In the genomic region with DNA sequence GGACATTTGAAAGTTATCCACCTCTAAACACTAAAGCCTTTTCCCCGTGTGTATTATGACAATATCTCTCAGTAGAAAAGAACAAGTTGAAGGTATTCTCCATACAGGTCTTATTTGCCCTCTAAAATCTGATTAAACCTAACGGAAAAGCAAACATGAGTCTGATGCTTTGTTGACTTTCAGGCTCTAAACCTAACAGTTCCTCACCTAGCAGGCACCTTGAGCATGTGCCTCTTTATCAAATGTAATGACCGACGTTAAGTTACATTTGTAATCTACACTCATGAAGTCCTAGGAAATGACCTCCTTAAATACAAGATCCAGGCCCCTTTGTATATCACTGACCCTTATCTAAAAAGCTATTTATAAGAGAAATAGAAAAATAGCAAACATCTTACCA, we compare ENCODE assay signal across 33 mouse cellular contexts.
"Had no signal": no experiment of that assay in that cellular context is flagged by ENCODE, and none has a peak within 500 bp of the region (broad histone marks: within the 10 kb centered on the region; RNA-seq: fewer than 3 reads in every experiment).

No protein-coding gene starts in this region.

- H3K4me2 ChIP-seq: heart, embryonic 11.5 days; heart, embryonic 12.5 days; heart, embryonic 13.5 days; heart, embryonic 15.5 days; hindbrain, embryonic 12.5 days; hindbrain, embryonic 13.5 days; hindbrain, embryonic 14.5 days; hindbrain, embryonic 15.5 days; intestine, embryonic 15.5 days; kidney, embryonic 15.5 days had no signal

- DNase-seq: heart, adult 2 months; heart, postnatal 14 days; heart, postnatal 36 days; heart, postnatal 4 days; kidney, adult 11 months; kidney, adult 18-20 months; kidney, adult 2 months; kidney, adult 8-10 months; kidney, adult 9 months; kidney, postnatal 10 days; kidney, postnatal 14 days; kidney, postnatal 25 days; kidney, postnatal 36 days; kidney, postnatal 4 days; layer of hippocampus, adult 9-11 months; layer of hippocampus, postnatal 36 days had no signal

- ATAC-seq: hindbrain, postnatal 0 days; inflammation-experienced regulatory T-cells, adult 6 months; intestine, embryonic 15.5 days; intestine, embryonic 16.5 days; intestine, postnatal 0 days had no signal

- H3K4me3 ChIP-seq: heart, adult 2 months; heart, embryonic 12.5 days; heart, embryonic 13.5 days; heart, embryonic 15.5 days; hindbrain, embryonic 10.5 days; hindbrain, embryonic 12.5 days; hindbrain, embryonic 13.5 days; hindbrain, embryonic 15.5 days; intestine, embryonic 15.5 days; kidney, embryonic 15.5 days; layer of hippocampus, adult 2 months had no signal

- H3K27me3 ChIP-seq: heart, embryonic 12.5 days; heart, embryonic 13.5 days; heart, embryonic 15.5 days; hindbrain, embryonic 12.5 days; hindbrain, embryonic 13.5 days; hindbrain, embryonic 15.5 days; intestine, embryonic 15.5 days; kidney, embryonic 15.5 days had no signal

- H3K27ac ChIP-seq: heart, adult 2 months; heart, embryonic 13.5 days; heart, embryonic 15.5 days; hindbrain, embryonic 10.5 days; hindbrain, embryonic 12.5 days; hindbrain, embryonic 13.5 days; hindbrain, embryonic 14.5 days; hindbrain, embryonic 15.5 days; hindbrain, postnatal 0 days; intestine, embryonic 15.5 days; kidney, embryonic 15.5 days; kidney, postnatal 0 days; layer of hippocampus, adult 2 months had no signal

- H3K9ac ChIP-seq: heart, embryonic 12.5 days; heart, embryonic 13.5 days; heart, embryonic 15.5 days; hindbrain, embryonic 12.5 days; hindbrain, embryonic 13.5 days; hindbrain, embryonic 14.5 days; hindbrain, embryonic 15.5 days; intestine, embryonic 15.5 days; kidney, embryonic 15.5 days had no signal

- H3K9me3 ChIP-seq: heart, embryonic 12.5 days; heart, embryonic 13.5 days; heart, embryonic 15.5 days; hindbrain, embryonic 10.5 days; hindbrain, embryonic 12.5 days; hindbrain, embryonic 13.5 days; hindbrain, embryonic 15.5 days; intestine, embryonic 15.5 days; kidney, embryonic 15.5 days had no signal

- H3K4me1 ChIP-seq: heart, embryonic 13.5 days; heart, embryonic 15.5 days; hindbrain, embryonic 13.5 days; hindbrain, embryonic 15.5 days; intestine, embryonic 15.5 days had no signal

- H3K36me3 ChIP-seq: heart, embryonic 12.5 days; heart, embryonic 13.5 days; heart, embryonic 15.5 days; hindbrain, embryonic 10.5 days; hindbrain, embryonic 12.5 days; hindbrain, embryonic 13.5 days; hindbrain, embryonic 15.5 days; intestine, embryonic 15.5 days; kidney, embryonic 15.5 days had no signal
